Mouse (Mus musculus): Measurements from ENCODE around the gene 1700047I17Rik2. TPM values are rescaled to one million over a fixed set of nuclear protein-coding genes. Genes with fewer than 3 reads are reported as not detected.
A peak's percentile ranks its signal among the peaks of the same experiment; 100 is the strongest.
"Not testable (repeated sequence)": the region's sequence is repeated elsewhere in the genome, so short reads cannot be mapped to it uniquely, and the experiment has no call there.

Gene 1700047I17Rik2
- polyA plus RNA-seq, 1 experiment from 2014 or later, result 3.3 TPM

DNA sequence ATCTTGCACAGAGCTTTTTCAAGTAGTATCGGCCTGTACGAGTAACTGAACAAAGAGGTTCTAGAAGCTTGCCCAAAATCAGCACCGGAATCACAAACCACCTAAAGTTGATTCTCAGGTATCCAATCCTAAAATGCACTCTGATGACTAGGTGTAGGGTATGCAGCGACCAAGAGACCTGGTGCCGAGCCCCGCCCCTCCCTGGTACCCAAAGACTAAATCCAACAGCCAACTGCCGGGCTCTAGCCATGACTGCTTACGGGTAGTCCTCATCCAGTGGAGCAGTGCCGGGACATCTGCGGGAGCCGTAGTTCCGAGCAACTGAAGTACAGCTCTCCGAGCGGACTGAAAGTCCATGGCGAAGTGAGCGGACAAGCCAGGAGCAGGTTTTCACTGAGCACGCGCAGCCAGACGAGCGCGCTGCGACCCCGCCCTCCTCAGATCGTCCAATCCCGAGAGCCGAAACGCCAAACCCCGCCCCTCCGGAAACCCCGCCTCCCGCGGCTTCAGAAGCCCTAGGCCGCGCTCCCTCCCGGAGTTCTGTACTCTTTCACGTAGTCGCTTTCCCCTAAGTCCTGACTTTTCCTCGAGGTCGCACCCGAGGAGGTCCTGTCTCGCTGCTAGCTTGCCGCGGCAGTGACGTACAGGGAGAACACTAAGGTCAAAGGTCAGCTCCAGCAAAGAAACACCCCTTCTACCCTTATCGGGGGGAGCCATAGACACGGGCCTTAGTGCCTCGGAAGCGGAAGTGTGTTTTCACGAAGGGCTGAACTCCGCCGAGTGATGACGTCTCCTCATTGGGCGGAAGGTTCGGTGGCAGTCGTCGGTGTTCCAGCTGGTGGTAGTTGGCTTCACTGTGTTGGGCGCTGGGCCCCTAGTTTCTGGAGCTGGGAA, 30.5 kb downstream of the 1700047I17Rik2 start, which contains the start of gene Srp54c:
Srp54c (plus strand) TSS at position 543 of the 894 bp plus-strand sequence.
- no CpG with 5 or more reads among the region's 57 CpGs for WGBS

DNA sequence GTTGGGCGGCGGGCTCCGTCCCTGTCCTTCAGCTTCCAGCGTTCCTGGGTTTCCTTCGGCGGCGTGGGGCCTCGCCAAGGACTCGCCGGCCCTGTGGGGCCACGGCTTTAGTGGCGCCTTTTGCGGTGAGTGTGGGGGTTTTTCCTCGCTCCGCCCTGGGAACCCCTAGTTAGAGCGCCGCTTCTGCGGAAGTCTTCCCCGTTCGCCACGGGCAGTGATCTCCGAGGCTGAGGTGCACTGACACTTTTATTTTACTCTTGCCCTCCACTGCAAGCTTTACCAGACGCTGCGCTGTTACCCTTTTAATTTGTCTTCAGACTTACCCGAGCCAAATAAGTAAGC, 31.1 kb downstream of the 1700047I17Rik2 start:
- H3K9ac ChIP-seq (replicated peaks; ENCODE audit: low read length); H3K4me2 ChIP-seq (ENCODE audit: low read depth, low read length); H3K4me1 ChIP-seq (ENCODE audit: control insufficient read depth, insufficient read depth, low read length); H3K9me3 ChIP-seq (replicated peaks; ENCODE audit: control insufficient read depth, low read length); DNase-seq (ENCODE audit: low spot score); ATAC-seq (replicated peaks; ENCODE audit: insufficient number of reproducible peaks, low FRiP score, low TSS enrichment, low read depth); H3K36me3 ChIP-seq (replicated peaks; ENCODE audit: control insufficient read depth, insufficient read depth, low read depth, low read length); H3K27me3 ChIP-seq (ENCODE audit: control insufficient read depth, insufficient read depth, low read length); H3K27ac ChIP-seq (replicated peaks; ENCODE audit: low read depth, low read length): not testable (repeated sequence)
- H3K4me3 ChIP-seq (ENCODE audit: low read depth, low read length), result peak overlapping the region; percentile 29
- WGBS, result 0% methylated on average over 8 of the region's 25 CpGs

More for the DNA sequence above, 30.5 kb downstream of the 1700047I17Rik2 start, which contains the start of gene Srp54c:
- peak within 1 kb of the TSS; percentile 29 for H3K4me3 ChIP-seq (ENCODE audit: low read depth, low read length)
- H3K9ac ChIP-seq (replicated peaks; ENCODE audit: low read length); H3K27me3 ChIP-seq (ENCODE audit: control insufficient read depth, insufficient read depth, low read length); H3K27ac ChIP-seq (replicated peaks; ENCODE audit: low read depth, low read length); H3K9me3 ChIP-seq (replicated peaks; ENCODE audit: control insufficient read depth, low read length); H3K4me2 ChIP-seq (ENCODE audit: low read depth, low read length); H3K36me3 ChIP-seq (replicated peaks; ENCODE audit: control insufficient read depth, insufficient read depth, low read depth, low read length); DNase-seq (ENCODE audit: low spot score); H3K4me1 ChIP-seq (ENCODE audit: control insufficient read depth, insufficient read depth, low read length): not testable (repeated sequence)
- ATAC-seq (replicated peaks; ENCODE audit: insufficient number of reproducible peaks, low FRiP score, low TSS enrichment, low read depth), result peak; percentile 98

DNA sequence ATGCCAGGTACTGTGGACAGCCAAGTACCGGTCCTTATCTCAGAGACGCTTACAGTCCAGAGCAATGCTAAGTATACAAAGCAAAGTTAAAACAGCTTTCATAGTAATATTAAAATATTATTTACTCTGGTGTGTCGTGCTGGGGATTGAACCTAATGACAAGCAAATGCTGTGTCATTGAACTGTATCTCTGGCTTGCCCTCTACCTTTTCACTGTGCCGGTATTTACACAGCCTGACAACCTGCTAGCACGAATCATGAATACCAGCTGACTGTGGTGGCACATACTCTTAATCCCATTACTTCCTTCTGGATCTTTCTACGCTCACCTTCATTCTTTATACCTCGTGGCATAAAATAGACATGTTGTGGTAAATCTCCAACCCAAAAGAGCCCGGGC, 42.9 kb downstream of the 1700047I17Rik2 start:
- not testable (repeated sequence) for H3K4me2 ChIP-seq (ENCODE audit: low read depth, low read length); DNase-seq (ENCODE audit: low spot score); H3K27me3 ChIP-seq (ENCODE audit: control insufficient read depth, insufficient read depth, low read length); H3K27ac ChIP-seq (replicated peaks; ENCODE audit: low read depth, low read length); H3K36me3 ChIP-seq (replicated peaks; ENCODE audit: control insufficient read depth, insufficient read depth, low read depth, low read length); ATAC-seq (replicated peaks; ENCODE audit: insufficient number of reproducible peaks, low FRiP score, low TSS enrichment, low read depth); H3K4me1 ChIP-seq (ENCODE audit: control insufficient read depth, insufficient read depth, low read length); H3K9ac ChIP-seq (replicated peaks; ENCODE audit: low read length); H3K9me3 ChIP-seq (replicated peaks; ENCODE audit: control insufficient read depth, low read length); H3K4me3 ChIP-seq (ENCODE audit: low read depth, low read length)
- WGBS, result no CpG with 5 or more reads among the region's 8 CpGs

DNA sequence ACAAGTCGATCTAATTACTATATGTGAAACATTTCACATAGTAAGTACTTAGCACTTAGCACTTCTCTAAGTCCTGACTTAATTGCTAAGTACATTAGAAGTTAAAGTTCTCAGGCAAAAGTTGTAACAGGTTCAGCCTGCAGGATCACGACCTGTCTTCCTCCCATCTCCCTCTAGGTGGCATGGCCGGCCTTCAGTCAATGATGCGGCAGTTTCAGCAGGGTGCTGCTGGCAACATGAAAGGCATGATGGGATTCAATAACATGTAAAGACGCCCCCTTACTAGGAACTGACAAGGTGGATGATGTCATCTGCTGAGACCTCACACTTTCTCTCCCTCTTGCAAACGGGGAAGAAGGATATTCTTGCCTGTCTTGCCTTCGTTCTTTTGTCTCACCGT, 62.6 kb downstream of the 1700047I17Rik2 start:
- not testable (repeated sequence) for H3K36me3 ChIP-seq (replicated peaks; ENCODE audit: control insufficient read depth, insufficient read depth, low read depth, low read length); H3K4me2 ChIP-seq (ENCODE audit: low read depth, low read length); H3K27ac ChIP-seq (replicated peaks; ENCODE audit: low read depth, low read length); DNase-seq (ENCODE audit: low spot score); H3K9me3 ChIP-seq (replicated peaks; ENCODE audit: control insufficient read depth, low read length); H3K4me3 ChIP-seq (ENCODE audit: low read depth, low read length); ATAC-seq (replicated peaks; ENCODE audit: insufficient number of reproducible peaks, low FRiP score, low TSS enrichment, low read depth); H3K9ac ChIP-seq (replicated peaks; ENCODE audit: low read length); H3K27me3 ChIP-seq (ENCODE audit: control insufficient read depth, insufficient read depth, low read length); H3K4me1 ChIP-seq (ENCODE audit: control insufficient read depth, insufficient read depth, low read length)
- WGBS, result no CpG with 5 or more reads among the region's 8 CpGs

DNA sequence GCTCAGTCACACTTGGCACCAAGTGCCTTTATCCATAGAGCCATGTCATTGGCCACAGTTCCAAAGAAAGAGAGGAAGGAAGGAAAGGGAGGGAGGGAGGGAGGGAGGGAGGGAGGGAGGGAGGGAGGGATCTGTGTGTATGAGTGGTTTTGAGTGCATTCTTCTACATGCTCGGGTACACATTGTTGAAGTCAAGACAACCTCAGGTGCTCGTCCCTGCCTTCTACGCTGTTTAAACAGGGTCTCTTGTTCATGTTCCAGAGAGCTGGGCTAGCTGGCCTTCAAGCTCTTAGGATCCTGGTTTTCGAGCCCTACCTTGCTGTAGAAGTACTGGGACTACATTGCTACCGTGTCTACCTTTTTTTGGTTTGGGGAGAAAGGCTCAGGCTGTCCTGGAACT, 64.0 kb downstream of the 1700047I17Rik2 start:
- not testable (repeated sequence) for H3K4me1 ChIP-seq (ENCODE audit: control insufficient read depth, insufficient read depth, low read length); H3K9ac ChIP-seq (replicated peaks; ENCODE audit: low read length); ATAC-seq (replicated peaks; ENCODE audit: insufficient number of reproducible peaks, low FRiP score, low TSS enrichment, low read depth); H3K36me3 ChIP-seq (replicated peaks; ENCODE audit: control insufficient read depth, insufficient read depth, low read depth, low read length); H3K9me3 ChIP-seq (replicated peaks; ENCODE audit: control insufficient read depth, low read length); H3K27me3 ChIP-seq (ENCODE audit: control insufficient read depth, insufficient read depth, low read length); H3K4me3 ChIP-seq (ENCODE audit: low read depth, low read length); DNase-seq (ENCODE audit: low spot score); H3K27ac ChIP-seq (replicated peaks; ENCODE audit: low read depth, low read length); H3K4me2 ChIP-seq (ENCODE audit: low read depth, low read length)
- WGBS, result no CpG with 5 or more reads among the region's 5 CpGs

Other genes with a start within 250 kb of the 1700047I17Rik2 start
- gene Gm20403, start 213.1 kb upstream of the 1700047I17Rik2 start, polyA plus RNA-seq (2014; fragmentation: Nextera tagmentation; extraction: Ambion mirVana), result not detected in 2 replicates
- 30.7 and 35.6 TPM in 2 replicates for gene Baz1a, start 185.2 kb upstream of the 1700047I17Rik2 start, polyA plus RNA-seq (2014; fragmentation: Nextera tagmentation; extraction: Ambion mirVana)
- gene 2700097O09Rik, start 119.5 kb upstream of the 1700047I17Rik2 start, polyA plus RNA-seq (2014; fragmentation: Nextera tagmentation; extraction: Ambion mirVana), result 35.6 and 40.3 TPM in 2 replicates
- 187 and 195 TPM in 2 replicates for gene Srp54a, start 119.3 kb upstream of the 1700047I17Rik2 start, polyA plus RNA-seq (2014; fragmentation: Nextera tagmentation; extraction: Ambion mirVana)
- gene Fam177a, start 75.1 kb upstream of the 1700047I17Rik2 start, polyA plus RNA-seq (2014; fragmentation: Nextera tagmentation; extraction: Ambion mirVana), result 14.4 and 15.5 TPM in 2 replicates
- 59.2 and 62.1 TPM in 2 replicates for gene Srp54b, start 44.5 kb upstream of the 1700047I17Rik2 start, polyA plus RNA-seq (2014; fragmentation: Nextera tagmentation; extraction: Ambion mirVana)
- gene Srp54c, start 30.6 kb downstream of the 1700047I17Rik2 start, polyA plus RNA-seq (2014; fragmentation: Nextera tagmentation; extraction: Ambion mirVana), result 85.3 and 97.2 TPM in 2 replicates
- gene 1110008L16Rik, start 100.0 kb downstream of the 1700047I17Rik2 start, polyA plus RNA-seq (2014; fragmentation: Nextera tagmentation; extraction: Ambion mirVana), result 21.6 and 22.0 TPM in 2 replicates
- 28.8 and 31.0 TPM in 2 replicates for gene Ppp2r3c, start 103.4 kb downstream of the 1700047I17Rik2 start, polyA plus RNA-seq (2014; fragmentation: Nextera tagmentation; extraction: Ambion mirVana)
- gene Psma6, start 184.6 kb downstream of the 1700047I17Rik2 start, polyA plus RNA-seq (2014; fragmentation: Nextera tagmentation; extraction: Ambion mirVana), result 523 and 533 TPM in 2 replicates